Mouse (Mus musculus): Measurements from ENCODE around the gene Shf.

GRCm38 (mm10) chr2:122300656-122301020 is 68.3 kb downstream of the Shf start:
- TF ChIP-seq CTCF (IDR thresholded peaks at IDR 0.05; ENCODE audit: low read depth, low read length), result no peak
- no peak for TF ChIP-seq POLR2A (IDR thresholded peaks at IDR 0.05; ENCODE audit: extremely low read depth, insufficient read depth, low read length)
